Mouse (Mus musculus) bone marrow macrophage, adult 2 months (primary cell): ENCODE data around the gene Adad2.

Experiments
- CTCF ChIP-seq: IDR thresholded peaks from 2 replicates; pipeline ENCODE4 v1.5.1; 2012; ENCODE audit warnings: low read depth, mild to moderate bottlenecking, low read length, moderate library complexity
- POLR2A ChIP-seq: IDR thresholded peaks from 2 replicates; pipeline ENCODE4 v1.6.1; 2012; ENCODE audit warnings: mild to moderate bottlenecking, low read depth, low read length, borderline replicate concordance

DNA sequence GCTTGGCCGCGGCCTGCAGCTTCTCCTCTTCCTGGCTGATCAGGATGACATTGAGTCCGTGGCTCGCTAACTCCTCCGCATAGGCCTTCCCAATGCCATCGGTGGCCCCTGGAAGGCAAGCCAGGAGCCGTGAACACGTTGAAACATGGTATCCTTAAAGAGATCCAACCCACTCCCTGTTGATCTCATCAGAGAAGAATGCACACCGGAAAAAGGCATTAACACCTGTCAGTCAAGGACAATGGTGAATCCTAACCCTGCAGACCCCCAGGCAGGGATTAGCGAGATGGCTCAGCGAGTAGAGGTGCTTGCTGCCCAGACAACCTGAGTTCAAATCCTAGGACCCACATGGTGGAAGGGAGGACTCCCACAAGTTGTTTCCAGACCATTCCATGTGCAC lies 46.2 kb upstream of the Adad2 start:
- TF ChIP-seq POLR2A: no peak
- TF ChIP-seq CTCF: no peak
